Mouse (Mus musculus) embryonic facial prominence, embryonic 11.5 days (tissue): ENCODE results near the gene Prlh. TPM values are rescaled to one million over a fixed set of nuclear protein-coding genes. Genes with fewer than 3 reads are reported as not detected.

Source experiments
- ATAC-seq: fragments of 200-750 bp; cut with Nextera tagmentation; replicated peaks from 2 replicates; pipeline ENCODE4 v1.8.0; 2017; ENCODE audit warnings: low read depth; ENCODE audit not compliant: insufficient number of reproducible peaks, low FRiP score, low TSS enrichment
- DNase-seq: peaks from one replicate; pipeline ENCODE4 v3.0.0-alpha.2; 2015; ENCODE audit warnings: low spot score
- H3K27ac ChIP-seq: fragments of 300-500 bp; sonication (generic); replicated peaks from 2 replicates; pipeline ENCODE4 v1.5.1; 2014; ENCODE audit warnings: mild to moderate bottlenecking, low read depth, low read length, control low read depth
- H3K27me3 ChIP-seq: fragments of 300-500 bp; sonication (generic); 2 replicates; pipeline ENCODE4 v1.6.1; 2014; ENCODE audit warnings: mild to moderate bottlenecking, low read length, moderate library complexity, mixed read lengths; ENCODE audit not compliant: control insufficient read depth, insufficient read depth
- H3K36me3 ChIP-seq: fragments of 300-500 bp; sonication (generic); replicated peaks from 2 replicates; pipeline ENCODE4 v1.6.1; 2014; ENCODE audit warnings: low read depth, mild to moderate bottlenecking, low read length, moderate library complexity, mixed read lengths; ENCODE audit not compliant: control insufficient read depth, insufficient read depth
- H3K4me1 ChIP-seq: fragments of 300-500 bp; sonication (generic); 2 replicates; pipeline ENCODE4 v1.6.1; 2014; ENCODE audit warnings: low read length, mixed read lengths; ENCODE audit not compliant: control insufficient read depth, insufficient read depth
- H3K4me2 ChIP-seq: fragments of 300-500 bp; sonication (generic); 2 replicates; pipeline ENCODE4 v1.6.1; 2014; ENCODE audit warnings: low read depth, mild to moderate bottlenecking, control low read depth, low read length, moderate library complexity
- H3K4me3 ChIP-seq: fragments of 300-500 bp; sonication (generic); 2 replicates; pipeline ENCODE4 v1.5.1; 2014; ENCODE audit warnings: low read depth, low read length, control low read depth
- H3K9ac ChIP-seq: fragments of 300-500 bp; sonication (generic); replicated peaks from 2 replicates; pipeline ENCODE4 v1.6.1; 2014; ENCODE audit warnings: mild to moderate bottlenecking, control low read depth, low read length
- H3K9me3 ChIP-seq: fragments of 300-500 bp; sonication (generic); replicated peaks from 2 replicates; pipeline ENCODE4 v1.6.1; 2016; ENCODE audit warnings: mild to moderate bottlenecking, low read length, inconsistent platforms, mixed read lengths; ENCODE audit not compliant: control insufficient read depth
- whole genome bisulfite sequencing: fragments of 180-500 bp; shearing (Covaris S2); extraction: QIAGEN DNeasy Blood & Tissue Kit; methylation state at CpG from one replicate; pipeline ENCODE4 v1.1.7; 2014; 5-methylcytosine and 5-hydroxymethylcytosine counted together
- polyA plus RNA-seq: library from polyadenylated mRNA; unstranded; fragments of >200 nt; fragmentation: Nextera tagmentation; extraction: Ambion mirVana; gene quantifications from 2 replicates; pipeline ENCODE4 v1.2.1, GENCODE M21; 2014

Prlh gene
- polyA plus RNA-seq, 1 experiment from 2014 or later, result not detected

DNA sequence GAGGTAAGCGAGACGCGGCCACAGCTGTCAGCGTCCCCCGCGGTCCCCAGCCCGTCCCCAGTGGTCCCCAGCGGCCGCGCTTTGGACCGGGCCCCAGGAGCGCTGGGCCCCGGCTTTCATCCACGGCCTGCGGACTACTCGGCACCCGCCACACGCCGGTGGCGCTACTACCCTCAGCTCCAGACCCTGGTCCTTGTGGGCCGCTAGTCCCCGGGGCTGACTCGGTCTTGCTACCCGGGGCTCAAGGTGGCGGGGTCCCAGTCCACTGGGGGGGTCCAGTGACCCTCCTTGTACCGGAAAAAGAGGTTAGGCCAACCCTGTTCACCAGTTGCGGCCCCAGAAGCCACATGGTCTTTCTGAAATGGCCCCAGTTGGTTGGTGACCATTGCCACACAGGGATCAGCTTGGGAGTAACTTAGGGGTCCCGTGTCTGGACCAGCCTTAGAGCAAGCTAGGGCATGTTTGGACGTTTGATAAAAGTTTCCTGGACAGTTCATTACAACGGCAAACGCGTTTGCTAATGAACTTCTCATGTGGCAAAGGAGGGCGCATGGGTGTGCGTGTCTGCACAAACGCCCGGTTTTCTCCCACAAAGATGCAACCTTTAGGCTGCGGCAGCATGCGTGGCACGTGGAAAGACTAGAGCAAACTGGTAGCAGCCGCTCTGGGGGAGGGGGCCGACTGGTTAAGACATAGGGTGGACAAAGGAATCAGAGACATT is 46.1 kb downstream of the Prlh start:
- ATAC-seq, result peak; percentile 75

DNA sequence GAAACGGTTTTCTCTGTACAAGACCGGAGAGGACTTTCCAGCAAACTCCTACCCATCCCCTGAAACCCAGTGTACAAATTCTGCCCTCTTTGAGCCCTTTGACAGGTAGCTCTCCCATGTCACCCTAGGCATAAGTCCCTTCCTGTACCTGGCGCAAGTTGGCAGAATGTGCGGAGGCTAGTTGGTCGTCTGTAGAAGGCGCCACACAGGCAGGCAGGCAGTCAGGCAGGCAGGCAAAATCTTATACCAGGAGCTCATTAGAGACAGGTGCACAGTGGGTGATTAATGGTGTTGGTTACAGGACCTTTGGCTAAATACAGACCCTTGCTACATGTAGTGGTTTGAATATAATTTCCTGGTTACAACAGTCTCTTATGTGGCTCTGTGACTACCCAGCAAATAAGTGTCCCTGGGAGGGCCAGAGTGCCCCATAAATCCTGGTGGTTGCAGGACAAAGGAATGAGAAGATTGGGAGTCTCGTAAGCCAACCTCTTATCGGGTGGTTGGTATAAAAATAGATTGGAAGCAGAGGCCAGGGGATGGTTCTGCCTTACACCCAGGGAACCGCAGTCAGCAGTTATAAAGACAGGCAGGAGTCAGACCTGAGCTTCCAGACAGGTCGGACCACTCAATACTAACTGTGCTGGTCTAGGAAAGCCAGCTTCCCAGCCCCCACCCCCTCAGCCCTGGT is 47.1 kb downstream of the Prlh start:
- peak overlapping the region; percentile 97; the same call in 1 of the 2 replicates for H3K4me2 ChIP-seq
- no peak overlapping the region for H3K9ac ChIP-seq
- no peaks in the 10 kb centered on the region for H3K9me3 ChIP-seq
- H3K36me3 ChIP-seq, result no peaks in the 10 kb centered on the region
- no peak for DNase-seq
- ATAC-seq, result no peak
- no peak overlapping the region for H3K4me3 ChIP-seq
- peaks cover 2% of the 10 kb centered on the region; the same call in 1 of the 2 replicates for H3K4me1 ChIP-seq
- 78% methylated on average over 10 of the region's 10 CpGs for WGBS
- H3K27me3 ChIP-seq, result no peaks in the 10 kb centered on the region
- no peak overlapping the region for H3K27ac ChIP-seq

More for the DNA sequence above, 46.1 kb downstream of the Prlh start:
- 2% methylated on average over 41 of the region's 41 CpGs for WGBS
- Histone ChIP-seq H3K4me2 (peak overlapping the region; percentile 97), H3K36me3 (no peaks in the 10 kb centered on the region), H3K27me3 (no peaks in the 10 kb centered on the region), H3K4me1 (peaks cover 2% of the 10 kb centered on the region; the same call in 1 of the 2 replicates), H3K9ac (peak overlapping the region; percentile 86), H3K9me3 (no peaks in the 10 kb centered on the region), H3K27ac (no peak overlapping the region), H3K4me3 (peak overlapping the region; percentile 78)
- peak; percentile 50 for DNase-seq

DNA sequence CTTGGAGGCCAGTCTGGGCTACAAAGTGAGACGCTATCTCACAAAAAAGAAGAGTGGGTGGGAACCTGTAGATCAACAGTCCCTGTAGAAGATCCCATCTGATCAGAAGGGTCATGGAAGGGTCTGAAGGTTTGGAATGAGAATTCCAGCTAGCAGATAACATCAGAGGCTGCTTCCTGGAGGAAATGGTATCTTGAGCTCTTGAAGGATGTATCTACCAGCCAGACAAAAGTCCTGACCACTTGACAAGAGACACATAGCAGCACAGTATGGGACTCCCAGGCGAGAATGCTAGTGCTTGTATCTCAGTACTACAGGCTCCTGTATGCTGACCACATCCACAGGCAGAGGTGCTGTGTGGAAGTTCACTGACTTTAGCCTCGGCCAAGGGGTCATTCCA is 48.2 kb downstream of the Prlh start:
- Histone ChIP-seq H3K27me3 (no peaks in the 10 kb centered on the region), H3K4me1 (peaks cover 2% of the 10 kb centered on the region; the same call in 1 of the 2 replicates), H3K4me3 (no peak overlapping the region), H3K4me2 (no peak overlapping the region), H3K36me3 (no peaks in the 10 kb centered on the region), H3K27ac (no peak overlapping the region), H3K9ac (no peak overlapping the region), H3K9me3 (no peaks in the 10 kb centered on the region)
- ATAC-seq (no peak), DNase-seq (no peak)
- WGBS, result 87% methylated on average over 3 of the region's 3 CpGs

DNA sequence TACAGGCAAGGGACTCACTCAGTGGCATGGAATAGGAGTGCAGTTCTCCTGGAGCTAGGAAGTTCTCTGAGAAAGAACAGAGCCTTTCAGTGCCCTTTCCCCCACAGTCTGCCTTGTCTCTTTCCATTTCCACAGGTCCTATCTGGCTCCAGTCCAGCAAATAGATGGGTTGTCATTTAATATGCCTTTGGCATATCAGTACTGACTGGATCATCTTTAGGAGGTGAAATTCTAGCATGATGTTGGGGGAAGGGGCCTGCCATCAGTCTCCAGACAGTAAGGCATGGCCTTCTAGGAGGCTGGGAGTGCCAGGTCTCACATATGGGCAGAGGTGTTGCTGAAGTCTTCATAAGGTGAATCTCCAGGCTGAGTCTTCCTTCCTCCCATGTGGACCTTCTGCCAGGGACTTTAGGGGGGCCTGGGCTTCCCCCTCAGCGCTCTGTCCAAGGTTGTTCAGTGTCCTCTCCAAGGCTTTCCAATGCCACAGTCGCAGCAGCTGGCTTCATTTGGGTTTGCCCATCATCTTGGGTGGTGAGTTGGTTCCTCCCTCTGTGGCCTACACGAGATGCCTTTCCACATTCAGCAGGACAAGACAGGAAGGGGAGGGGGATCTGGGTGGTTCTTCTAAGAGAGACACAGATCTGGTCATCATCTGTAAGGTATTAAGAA is 49.1 kb downstream of the Prlh start:
- Histone ChIP-seq H3K4me2 (no peak overlapping the region), H3K27ac (no peak overlapping the region), H3K9me3 (no peaks in the 10 kb centered on the region), H3K4me3 (no peak overlapping the region), H3K9ac (no peak overlapping the region), H3K36me3 (no peaks in the 10 kb centered on the region), H3K27me3 (no peaks in the 10 kb centered on the region), H3K4me1 (peaks cover 2% of the 10 kb centered on the region; the same call in 1 of the 2 replicates)
- WGBS, result 80% methylated on average over 3 of the region's 3 CpGs
- ATAC-seq, result no peak
- DNase-seq, result no peak

DNA sequence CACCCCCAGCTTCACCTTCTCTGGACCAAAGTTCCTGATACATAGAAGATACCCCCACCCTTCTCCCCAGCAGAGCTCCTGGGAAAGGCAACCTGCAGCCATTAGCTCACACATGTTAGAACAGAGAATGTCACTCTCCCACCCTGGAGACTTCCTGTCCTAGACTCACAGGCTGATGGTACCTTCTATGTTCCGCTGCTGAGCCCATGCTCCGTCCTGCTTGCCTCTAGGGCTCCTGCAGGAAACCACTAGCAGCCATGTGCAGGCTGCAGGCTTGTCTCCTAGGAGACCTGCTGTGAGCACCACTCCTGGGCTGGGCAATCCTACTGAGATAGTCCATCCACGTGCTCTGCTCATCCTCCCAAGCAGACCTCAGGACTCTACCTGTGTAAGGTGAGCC is 49.7 kb downstream of the Prlh start:
- DNase-seq (no peak), ATAC-seq (no peak)
- no peaks in the 10 kb centered on the region for H3K27me3 ChIP-seq
- H3K4me2 ChIP-seq, result no peak overlapping the region
- no peak overlapping the region for H3K9ac ChIP-seq
- 88% methylated on average over 3 of the region's 3 CpGs for WGBS
- no peak overlapping the region for H3K4me3 ChIP-seq
- H3K36me3 ChIP-seq, result no peaks in the 10 kb centered on the region
- no peaks in the 10 kb centered on the region for H3K9me3 ChIP-seq
- peaks cover 2% of the 10 kb centered on the region; the same call in 1 of the 2 replicates for H3K4me1 ChIP-seq
- H3K27ac ChIP-seq, result no peak overlapping the region

Other genes with a start within 250 kb of the Prlh start
- gene Col6a3, start 109.1 kb upstream of the Prlh start, polyA plus RNA-seq, result 17.4 and 19.5 TPM in 2 replicates
- gene Mlph, start 38.0 kb upstream of the Prlh start, polyA plus RNA-seq, result 0.07 and 0.31 TPM in 2 replicates
- gene Rab17, start 16.6 kb downstream of the Prlh start, polyA plus RNA-seq, result 0.64 and 0.70 TPM in 2 replicates
- gene Lrrfip1, start 45.6 kb downstream of the Prlh start, polyA plus RNA-seq, result 28.5 and 30.0 TPM in 2 replicates
- 0.43 and 0.74 TPM in 2 replicates for gene Rbm44, start 192.0 kb downstream of the Prlh start, polyA plus RNA-seq
- gene Ramp1, start 226.7 kb downstream of the Prlh start, polyA plus RNA-seq, result 0.21 and 0.41 TPM in 2 replicates